Mouse (Mus musculus): ENCODE results near the gene 2610001J05Rik.

2610001J05Rik gene

DNA sequence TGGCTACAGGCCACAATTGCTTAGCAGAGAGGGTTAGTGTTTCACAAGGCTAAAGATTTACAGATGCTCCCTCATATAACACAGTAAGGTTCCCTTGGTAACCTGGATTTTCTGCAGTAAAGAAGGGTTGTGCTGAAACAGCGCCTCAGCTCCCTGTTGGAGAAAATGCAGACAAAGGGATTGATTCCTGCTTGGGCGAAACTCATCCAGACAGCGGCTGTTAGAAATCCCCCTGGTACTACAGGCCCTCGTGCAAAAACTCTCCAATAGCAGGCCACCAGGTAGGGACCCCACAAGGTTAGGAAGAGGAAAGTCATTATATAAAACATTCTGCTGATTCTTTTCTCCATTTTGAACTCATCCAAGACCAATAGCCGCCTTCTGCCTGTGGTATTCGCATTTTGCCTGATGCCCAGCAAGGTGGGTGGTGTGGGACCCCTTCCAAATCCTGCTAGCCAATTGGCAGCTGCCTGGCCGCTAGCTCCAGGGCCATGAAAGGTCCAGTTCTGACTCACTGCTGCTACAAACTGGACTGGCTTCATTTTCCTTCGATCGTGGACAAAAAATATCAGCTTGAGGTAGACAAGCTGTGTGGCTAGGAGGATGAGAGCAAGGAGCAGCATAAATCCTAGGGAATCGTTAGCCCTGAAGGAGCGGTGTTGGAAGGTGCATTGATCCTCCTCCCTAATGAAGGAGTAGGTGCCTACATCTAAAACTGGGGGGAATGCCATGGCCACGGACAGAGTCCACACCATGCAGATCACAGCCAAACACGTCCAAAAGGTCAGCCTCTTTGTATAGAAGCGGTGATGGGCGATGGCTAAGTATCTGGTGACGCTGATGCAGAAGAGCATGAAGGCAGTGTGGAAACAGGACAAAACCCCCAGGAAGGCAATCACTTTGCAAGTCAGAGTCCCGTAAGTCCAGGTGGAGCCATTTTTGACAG, 35.3 kb downstream of the 2610001J05Rik start:
- no peak for DNase-seq (ENCODE audit: low read depth, low spot score)

DNA sequence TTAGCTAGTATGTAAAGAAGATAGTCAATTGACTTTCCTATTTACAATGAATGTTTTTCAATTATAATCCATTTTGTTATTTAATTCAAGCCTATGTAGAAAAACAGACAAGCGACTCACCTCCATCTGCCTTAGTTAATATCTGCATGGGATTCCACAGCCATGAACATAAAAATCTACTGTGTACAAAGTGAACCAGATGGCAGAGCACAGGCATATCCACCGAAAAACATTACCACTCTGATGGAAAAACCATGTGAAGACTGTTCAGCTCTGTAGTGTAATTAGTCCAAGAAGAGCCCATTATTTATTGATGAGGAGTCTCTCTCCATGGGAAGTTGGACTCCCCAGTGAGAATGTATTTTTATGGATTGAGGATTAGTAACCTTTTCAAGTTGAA, 38.5 kb downstream of the 2610001J05Rik start:
- no peak for DNase-seq (ENCODE audit: low read depth, low spot score)

DNA sequence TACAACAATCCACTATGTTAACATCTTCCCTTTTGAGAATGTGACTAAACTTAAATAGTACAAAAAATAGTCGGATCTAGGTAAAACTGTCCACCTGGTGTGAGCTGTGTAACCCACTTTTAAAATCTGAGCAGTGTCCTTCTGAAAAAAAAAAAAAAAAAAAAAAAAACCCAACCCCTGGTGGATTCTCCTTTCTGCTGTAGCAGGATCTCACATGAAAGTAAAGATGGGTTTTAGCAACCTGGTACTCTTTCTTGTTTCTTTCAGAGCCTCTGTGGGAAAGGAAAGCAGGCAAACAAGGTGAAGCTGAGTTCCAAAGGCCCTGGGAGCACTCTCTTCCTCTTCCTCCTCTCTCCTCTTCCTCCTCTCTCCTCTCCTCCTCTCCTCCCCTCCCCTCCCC, 42.4 kb downstream of the 2610001J05Rik start:
- DNase-seq (ENCODE audit: low read depth, low spot score), result no peak

Data from CD4-positive, CD25-positive, alpha-beta regulatory T cell, adult 2 months (primary cell).